Mouse (Mus musculus): Measurements from ENCODE around the gene Sufu. TPM values are rescaled to one million over a fixed set of nuclear protein-coding genes. Genes with fewer than 3 reads are reported as not detected.

The Sufu gene
- polyA plus RNA-seq, 1 experiment from 2014 or later = 5.7 TPM

- Histone ChIP-seq H3K4me3 (ENCODE audit: low read depth, low read length) (no peak overlapping the region), H3K9me3 (replicated peaks; ENCODE audit: control insufficient read depth, low read length) (no peaks in the 10 kb centered on the region), H3K27ac (ENCODE audit: low read length) (no peak overlapping the region), H3K4me2 (ENCODE audit: low read depth, low read length) (no peak overlapping the region), H3K36me3 (ENCODE audit: control insufficient read depth, insufficient read depth) (no peaks in the 10 kb centered on the region), H3K4me1 (ENCODE audit: control insufficient read depth, low read depth, low read length) (no peaks in the 10 kb centered on the region; the same call in 1 of the 2 replicates), H3K9ac (ENCODE audit: low read depth, low read length) (no peak overlapping the region), H3K27me3 (ENCODE audit: control insufficient read depth, insufficient read depth, low read depth, low read length) (no peaks in the 10 kb centered on the region)
- WGBS (ENCODE audit: insufficient replicate concordance) = 72% methylated on average over 9 of the region's 9 CpGs
- ATAC-seq (ENCODE audit: low read depth) = no peak
These were observed 19.6 kb downstream of the Sufu start for GRCm38 (mm10) chr19:46416276-46416675.

GRCm38 (mm10) chr19:46418051-46418450 lies 21.4 kb downstream of the Sufu start:
- H3K27ac ChIP-seq (ENCODE audit: low read length) = no peak overlapping the region
- no peaks in the 10 kb centered on the region for H3K9me3 ChIP-seq (replicated peaks; ENCODE audit: control insufficient read depth, low read length)
- H3K4me2 ChIP-seq (ENCODE audit: low read depth, low read length) = no peak overlapping the region
- WGBS (ENCODE audit: insufficient replicate concordance) = 67% methylated on average over 4 of the region's 4 CpGs
- H3K36me3 ChIP-seq (ENCODE audit: control insufficient read depth, insufficient read depth) = no peaks in the 10 kb centered on the region
- no peak overlapping the region for H3K4me3 ChIP-seq (ENCODE audit: low read depth, low read length)
- H3K27me3 ChIP-seq (ENCODE audit: control insufficient read depth, insufficient read depth, low read depth, low read length) = no peaks in the 10 kb centered on the region
- no peaks in the 10 kb centered on the region; the same call in 1 of the 2 replicates for H3K4me1 ChIP-seq (ENCODE audit: control insufficient read depth, low read depth, low read length)
- ATAC-seq (ENCODE audit: low read depth) = no peak
- H3K9ac ChIP-seq (ENCODE audit: low read depth, low read length) = no peak overlapping the region

GRCm38 (mm10) chr19:46420410-46420809 lies 23.7 kb downstream of the Sufu start:
- no peaks in the 10 kb centered on the region for H3K36me3 ChIP-seq (ENCODE audit: control insufficient read depth, insufficient read depth)
- no peaks in the 10 kb centered on the region; the same call in 1 of the 2 replicates for H3K4me1 ChIP-seq (ENCODE audit: control insufficient read depth, low read depth, low read length)
- no peaks in the 10 kb centered on the region for H3K27me3 ChIP-seq (ENCODE audit: control insufficient read depth, insufficient read depth, low read depth, low read length)
- no peak for ATAC-seq (ENCODE audit: low read depth)
- H3K4me2 ChIP-seq (ENCODE audit: low read depth, low read length) = no peak overlapping the region
- H3K27ac ChIP-seq (ENCODE audit: low read length) = no peak overlapping the region
- 68% methylated on average over 7 of the region's 7 CpGs for WGBS (ENCODE audit: insufficient replicate concordance)
- H3K9ac ChIP-seq (ENCODE audit: low read depth, low read length) = no peak overlapping the region
- H3K4me3 ChIP-seq (ENCODE audit: low read depth, low read length) = no peak overlapping the region
- H3K9me3 ChIP-seq (replicated peaks; ENCODE audit: control insufficient read depth, low read length) = no peaks in the 10 kb centered on the region

- no peak overlapping the region for H3K4me2 ChIP-seq (ENCODE audit: low read depth, low read length)
- 63% methylated on average over 11 of the region's 11 CpGs for WGBS (ENCODE audit: insufficient replicate concordance)
- no peaks in the 10 kb centered on the region for H3K36me3 ChIP-seq (ENCODE audit: control insufficient read depth, insufficient read depth)
- H3K4me3 ChIP-seq (ENCODE audit: low read depth, low read length) = no peak overlapping the region
- no peaks in the 10 kb centered on the region for H3K27me3 ChIP-seq (ENCODE audit: control insufficient read depth, insufficient read depth, low read depth, low read length)
- H3K27ac ChIP-seq (ENCODE audit: low read length) = no peak overlapping the region
- no peaks in the 10 kb centered on the region for H3K9me3 ChIP-seq (replicated peaks; ENCODE audit: control insufficient read depth, low read length)
- no peak for ATAC-seq (ENCODE audit: low read depth)
- H3K9ac ChIP-seq (ENCODE audit: low read depth, low read length) = no peak overlapping the region
- H3K4me1 ChIP-seq (ENCODE audit: control insufficient read depth, low read depth, low read length) = no peaks in the 10 kb centered on the region
These were observed 26.0 kb downstream of the Sufu start for GRCm38 (mm10) chr19:46422384-46423338.

- Histone ChIP-seq H3K4me2 (ENCODE audit: low read depth, low read length) (no peak overlapping the region), H3K27me3 (ENCODE audit: control insufficient read depth, insufficient read depth, low read depth, low read length) (no peaks in the 10 kb centered on the region), H3K4me3 (ENCODE audit: low read depth, low read length) (no peak overlapping the region), H3K36me3 (ENCODE audit: control insufficient read depth, insufficient read depth) (no peaks in the 10 kb centered on the region), H3K4me1 (ENCODE audit: control insufficient read depth, low read depth, low read length) (no peaks in the 10 kb centered on the region), H3K9ac (ENCODE audit: low read depth, low read length) (no peak overlapping the region), H3K9me3 (replicated peaks; ENCODE audit: control insufficient read depth, low read length) (no peaks in the 10 kb centered on the region), H3K27ac (ENCODE audit: low read length) (no peak overlapping the region)
- WGBS (ENCODE audit: insufficient replicate concordance) = 75% methylated on average over 8 of the region's 8 CpGs
- ATAC-seq (ENCODE audit: low read depth) = no peak
These were observed 28.6 kb downstream of the Sufu start for GRCm38 (mm10) chr19:46425266-46425665.

GRCm38 (mm10) chr19:46426488-46426887 lies 29.8 kb downstream of the Sufu start:
- Histone ChIP-seq H3K4me3 (ENCODE audit: low read depth, low read length) (no peak overlapping the region), H3K36me3 (ENCODE audit: control insufficient read depth, insufficient read depth) (no peaks in the 10 kb centered on the region), H3K9me3 (replicated peaks; ENCODE audit: control insufficient read depth, low read length) (no peaks in the 10 kb centered on the region), H3K4me1 (ENCODE audit: control insufficient read depth, low read depth, low read length) (no peaks in the 10 kb centered on the region), H3K4me2 (ENCODE audit: low read depth, low read length) (no peak overlapping the region), H3K27ac (ENCODE audit: low read length) (no peak overlapping the region), H3K9ac (ENCODE audit: low read depth, low read length) (no peak overlapping the region), H3K27me3 (ENCODE audit: control insufficient read depth, insufficient read depth, low read depth, low read length) (no peaks in the 10 kb centered on the region)
- ATAC-seq (ENCODE audit: low read depth) = no peak
- 78% methylated on average over 12 of the region's 12 CpGs for WGBS (ENCODE audit: insufficient replicate concordance)

- H3K36me3 ChIP-seq (ENCODE audit: control insufficient read depth, insufficient read depth) = no peaks in the 10 kb centered on the region
- no peak overlapping the region for H3K4me2 ChIP-seq (ENCODE audit: low read depth, low read length)
- H3K4me3 ChIP-seq (ENCODE audit: low read depth, low read length) = no peak overlapping the region
- H3K27ac ChIP-seq (ENCODE audit: low read length) = no peak overlapping the region
- no peak overlapping the region for H3K9ac ChIP-seq (ENCODE audit: low read depth, low read length)
- H3K27me3 ChIP-seq (ENCODE audit: control insufficient read depth, insufficient read depth, low read depth, low read length) = no peaks in the 10 kb centered on the region
- no peaks in the 10 kb centered on the region for H3K9me3 ChIP-seq (replicated peaks; ENCODE audit: control insufficient read depth, low read length)
- no peak for ATAC-seq (ENCODE audit: low read depth)
- H3K4me1 ChIP-seq (ENCODE audit: control insufficient read depth, low read depth, low read length) = no peaks in the 10 kb centered on the region
These were observed 32.6 kb downstream of the Sufu start for GRCm38 (mm10) chr19:46429250-46429649.

GRCm38 (mm10) chr19:46433712-46434111 lies 37.0 kb downstream of the Sufu start:
- Histone ChIP-seq H3K9ac (ENCODE audit: low read depth, low read length) (no peak overlapping the region), H3K27ac (ENCODE audit: low read length) (no peak overlapping the region), H3K27me3 (ENCODE audit: control insufficient read depth, insufficient read depth, low read depth, low read length) (no peaks in the 10 kb centered on the region), H3K4me3 (ENCODE audit: low read depth, low read length) (no peak overlapping the region), H3K4me1 (ENCODE audit: control insufficient read depth, low read depth, low read length) (no peaks in the 10 kb centered on the region), H3K36me3 (ENCODE audit: control insufficient read depth, insufficient read depth) (no peaks in the 10 kb centered on the region), H3K4me2 (ENCODE audit: low read depth, low read length) (no peak overlapping the region), H3K9me3 (replicated peaks; ENCODE audit: control insufficient read depth, low read length) (no peaks in the 10 kb centered on the region)
- no peak for ATAC-seq (ENCODE audit: low read depth)
- 82% methylated on average over 7 of the region's 7 CpGs for WGBS (ENCODE audit: insufficient replicate concordance)

GRCm38 (mm10) chr19:46434148-46434547 lies 37.5 kb downstream of the Sufu start:
- H3K9ac ChIP-seq (ENCODE audit: low read depth, low read length) = no peak overlapping the region
- no peaks in the 10 kb centered on the region for H3K4me1 ChIP-seq (ENCODE audit: control insufficient read depth, low read depth, low read length)
- H3K9me3 ChIP-seq (replicated peaks; ENCODE audit: control insufficient read depth, low read length) = no peaks in the 10 kb centered on the region
- WGBS (ENCODE audit: insufficient replicate concordance) = 72% methylated on average over 9 of the region's 9 CpGs
- H3K36me3 ChIP-seq (ENCODE audit: control insufficient read depth, insufficient read depth) = no peaks in the 10 kb centered on the region
- no peak overlapping the region for H3K4me3 ChIP-seq (ENCODE audit: low read depth, low read length)
- ATAC-seq (ENCODE audit: low read depth) = no peak
- H3K27ac ChIP-seq (ENCODE audit: low read length) = no peak overlapping the region
- H3K27me3 ChIP-seq (ENCODE audit: control insufficient read depth, insufficient read depth, low read depth, low read length) = no peaks in the 10 kb centered on the region
- no peak overlapping the region for H3K4me2 ChIP-seq (ENCODE audit: low read depth, low read length)

All from liver, embryonic 16.5 days (tissue).